Mouse (Mus musculus): ENCODE measurements around the gene Hand2. TPM values are rescaled to one million over a fixed set of nuclear protein-coding genes. Genes with fewer than 3 reads are reported as not detected.

The Hand2 gene
- total and polyA plus RNA-seq, 2 experiments from 2014 or later: 11.7 to 39.5 TPM

GRCm38 (mm10) chr8:57340840-57341540 lies 20.2 kb downstream of the Hand2 start:
- Histone ChIP-seq H3K4me1 (ENCODE audit: control insufficient read depth, insufficient read depth) (peaks cover 24% of the 10 kb centered on the region), H3K9me3 (replicated peaks; ENCODE audit: control insufficient read depth, low read length) (no peaks in the 10 kb centered on the region), H3K36me3 (replicated peaks; ENCODE audit: control insufficient read depth, insufficient read depth, low read length) (no peaks in the 10 kb centered on the region), H3K4me3 (ENCODE audit: low read depth, low read length) (peak overlapping the region; percentile 46), H3K27me3 (ENCODE audit: control insufficient read depth, insufficient read depth, low read length) (0 out of 2 replicates have a peak, but pooled peaks cover 5% of the 10 kb centered on the region), H3K27ac (ENCODE audit: low read depth) (peak overlapping the region; percentile 64), H3K9ac (replicated peaks; ENCODE audit: low read depth, low read length) (peak overlapping the region; percentile 52), H3K4me2 (ENCODE audit: low read depth, low read length) (peak overlapping the region; percentile 63)
- peak; percentile 72 for ATAC-seq (ENCODE audit: insufficient read depth, low read depth)
- 5% methylated on average over 41 of the region's 41 CpGs for WGBS
- TF ChIP-seq EP300 (IDR thresholded peaks at IDR 0.05; ENCODE audit: low read depth) (no peak), CTCF (IDR thresholded peaks at IDR 0.05; ENCODE audit: low read depth) (no peak)
- peak; percentile 57 for DNase-seq (ENCODE audit: low spot score)

GRCm38 (mm10) chr8:57341541-57341840 lies 20.7 kb downstream of the Hand2 start:
- Histone ChIP-seq H3K36me3 (replicated peaks; ENCODE audit: control insufficient read depth, insufficient read depth, low read length) (no peaks in the 10 kb centered on the region), H3K4me1 (ENCODE audit: control insufficient read depth, insufficient read depth) (peaks cover 24% of the 10 kb centered on the region), H3K9me3 (replicated peaks; ENCODE audit: control insufficient read depth, low read length) (no peaks in the 10 kb centered on the region), H3K27me3 (ENCODE audit: control insufficient read depth, insufficient read depth, low read length) (0 out of 2 replicates have a peak, but pooled peaks cover 5% of the 10 kb centered on the region), H3K9ac (replicated peaks; ENCODE audit: low read depth, low read length) (peak overlapping the region; percentile 52), H3K27ac (ENCODE audit: low read depth) (peak overlapping the region; percentile 64), H3K4me2 (ENCODE audit: low read depth, low read length) (peak overlapping the region; percentile 63), H3K4me3 (ENCODE audit: low read depth, low read length) (peak overlapping the region; percentile 46)
- DNase-seq (ENCODE audit: low spot score): peak; percentile 6
- 16% methylated on average over 6 of the region's 6 CpGs for WGBS
- TF ChIP-seq EP300 (IDR thresholded peaks at IDR 0.05; ENCODE audit: low read depth): no peak
- no peak for TF ChIP-seq CTCF (IDR thresholded peaks at IDR 0.05; ENCODE audit: low read depth)
- ATAC-seq (ENCODE audit: insufficient read depth, low read depth): no peak

- no peak overlapping the region for H3K4me2 ChIP-seq (ENCODE audit: low read depth, low read length)
- WGBS: 58% methylated on average over 11 of the region's 12 CpGs
- H3K4me3 ChIP-seq (ENCODE audit: low read depth, low read length): no peak overlapping the region
- 0 out of 2 replicates have a peak, but pooled peaks cover 5% of the 10 kb centered on the region for H3K27me3 ChIP-seq (ENCODE audit: control insufficient read depth, insufficient read depth, low read length)
- H3K9ac ChIP-seq (replicated peaks; ENCODE audit: low read depth, low read length): no peak overlapping the region
- H3K36me3 ChIP-seq (replicated peaks; ENCODE audit: control insufficient read depth, insufficient read depth, low read length): no peaks in the 10 kb centered on the region
- no peak for TF ChIP-seq CTCF (IDR thresholded peaks at IDR 0.05; ENCODE audit: low read depth)
- TF ChIP-seq EP300 (IDR thresholded peaks at IDR 0.05; ENCODE audit: low read depth): no peak
- H3K27ac ChIP-seq (ENCODE audit: low read depth): no peak overlapping the region
- H3K4me1 ChIP-seq (ENCODE audit: control insufficient read depth, insufficient read depth): peaks cover 24% of the 10 kb centered on the region
- DNase-seq (ENCODE audit: low spot score) (no peak), ATAC-seq (ENCODE audit: insufficient read depth, low read depth) (no peak)
- H3K9me3 ChIP-seq (replicated peaks; ENCODE audit: control insufficient read depth, low read length): no peaks in the 10 kb centered on the region
Measured at GRCm38 (mm10) chr8:57342386-57343090, 21.8 kb downstream of the Hand2 start.

GRCm38 (mm10) chr8:57343731-57344315 lies 23.0 kb downstream of the Hand2 start:
- Histone ChIP-seq H3K9me3 (replicated peaks; ENCODE audit: control insufficient read depth, low read length) (no peaks in the 10 kb centered on the region), H3K27ac (ENCODE audit: low read depth) (no peak overlapping the region), H3K9ac (replicated peaks; ENCODE audit: low read depth, low read length) (no peak overlapping the region), H3K4me1 (ENCODE audit: control insufficient read depth, insufficient read depth) (peaks cover 26% of the 10 kb centered on the region), H3K4me3 (ENCODE audit: low read depth, low read length) (no peak overlapping the region), H3K27me3 (ENCODE audit: control insufficient read depth, insufficient read depth, low read length) (0 out of 2 replicates have a peak, but pooled peaks cover 5% of the 10 kb centered on the region), H3K36me3 (replicated peaks; ENCODE audit: control insufficient read depth, insufficient read depth, low read length) (no peaks in the 10 kb centered on the region), H3K4me2 (ENCODE audit: low read depth, low read length) (no peak overlapping the region)
- DNase-seq (ENCODE audit: low spot score) (no peak), ATAC-seq (ENCODE audit: insufficient read depth, low read depth) (no peak)
- 45% methylated on average over 6 of the region's 6 CpGs for WGBS
- TF ChIP-seq CTCF (IDR thresholded peaks at IDR 0.05; ENCODE audit: low read depth) (no peak), EP300 (IDR thresholded peaks at IDR 0.05; ENCODE audit: low read depth) (no peak)

- no peak for ATAC-seq (ENCODE audit: insufficient read depth, low read depth)
- Histone ChIP-seq H3K4me2 (ENCODE audit: low read depth, low read length) (no peak overlapping the region), H3K9me3 (replicated peaks; ENCODE audit: control insufficient read depth, low read length) (no peaks in the 10 kb centered on the region), H3K4me3 (ENCODE audit: low read depth, low read length) (no peak overlapping the region), H3K27me3 (ENCODE audit: control insufficient read depth, insufficient read depth, low read length) (0 out of 2 replicates have a peak, but pooled peaks cover 8% of the 10 kb centered on the region), H3K36me3 (replicated peaks; ENCODE audit: control insufficient read depth, insufficient read depth, low read length) (no peaks in the 10 kb centered on the region), H3K9ac (replicated peaks; ENCODE audit: low read depth, low read length) (no peak overlapping the region), H3K27ac (ENCODE audit: low read depth) (no peak overlapping the region), H3K4me1 (ENCODE audit: control insufficient read depth, insufficient read depth) (peaks cover 31% of the 10 kb centered on the region)
- DNase-seq (ENCODE audit: low spot score): peak; percentile 18
- TF ChIP-seq CTCF (IDR thresholded peaks at IDR 0.05; ENCODE audit: low read depth) (no peak), EP300 (IDR thresholded peaks at IDR 0.05; ENCODE audit: low read depth) (no peak)
- 42% methylated on average over 23 of the region's 23 CpGs for WGBS
Measured at GRCm38 (mm10) chr8:57344956-57345870, 24.4 kb downstream of the Hand2 start.
